Mouse (Mus musculus): ENCODE results near the gene Gm9918. TPM values are rescaled to one million over a fixed set of nuclear protein-coding genes. Genes with fewer than 3 reads are reported as not detected.
A peak's percentile ranks its signal among the peaks of the same experiment; 100 is the strongest.

Gene Gm9918
- polyA plus RNA-seq, 1 experiment from 2014 or later = 0.14 TPM

GRCm38 (mm10) chr15:102258581-102259253, 11.6 kb upstream of the Gm9918 start:
- Histone ChIP-seq H3K4me3 (replicated peaks) (0 out of 2 replicates have a peak overlapping the region, but pooled peaks have one; percentile 3), H3K9me3 (no peaks in the 10 kb centered on the region), H3K4me2 (replicated peaks) (0 out of 2 replicates have a peak overlapping the region, but pooled peaks have one; percentile 94), H3K36me3 (no peaks in the 10 kb centered on the region), H3K9ac (no peak overlapping the region), H3K4me1 (replicated peaks) (peaks cover 30% of the 10 kb centered on the region), H3K27me3 (replicated peaks) (0 out of 2 replicates have a peak, but pooled peaks cover 5% of the 10 kb centered on the region), H3K27ac (no peak overlapping the region)
- 38% methylated on average over 11 of the region's 11 CpGs for WGBS
- ATAC-seq = no peak

DNA sequence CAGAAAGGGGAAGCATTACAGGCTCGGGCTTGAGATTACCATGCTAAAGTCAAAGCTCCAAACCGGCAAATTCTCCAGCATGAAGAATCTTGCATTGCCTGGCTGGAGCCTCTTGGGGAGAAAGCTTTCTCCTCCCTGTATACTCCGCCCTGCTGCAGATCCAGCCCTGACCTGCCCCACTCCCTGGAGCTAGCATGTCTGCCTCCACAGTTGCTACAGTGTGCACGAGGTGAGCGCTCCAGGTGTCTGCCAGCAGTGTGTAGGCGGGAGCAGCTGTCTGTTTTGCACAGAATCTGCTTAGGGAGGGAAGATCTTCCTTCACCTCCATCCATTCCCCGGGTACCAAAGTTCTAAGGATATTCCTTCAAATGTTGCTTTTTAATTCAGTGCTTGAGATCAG, 7.8 kb upstream of the Gm9918 start:
- whole genome bisulfite sequencing = 51% methylated on average over 7 of the region's 7 CpGs
- Histone ChIP-seq H3K36me3 (no peaks in the 10 kb centered on the region), H3K4me1 (replicated peaks) (peaks cover 13% of the 10 kb centered on the region), H3K4me2 (replicated peaks) (no peak overlapping the region), H3K27ac (no peak overlapping the region), H3K9ac (no peak overlapping the region), H3K27me3 (replicated peaks) (0 out of 2 replicates have a peak, but pooled peaks cover 5% of the 10 kb centered on the region), H3K9me3 (no peaks in the 10 kb centered on the region), H3K4me3 (replicated peaks) (no peak overlapping the region)
- no peak for ATAC-seq

GRCm38 (mm10) chr15:102263037-102263436, 7.3 kb upstream of the Gm9918 start:
- Histone ChIP-seq H3K4me3 (replicated peaks) (no peak overlapping the region), H3K36me3 (no peaks in the 10 kb centered on the region), H3K27ac (no peak overlapping the region), H3K9ac (no peak overlapping the region), H3K4me2 (replicated peaks) (no peak overlapping the region), H3K27me3 (replicated peaks) (0 out of 2 replicates have a peak, but pooled peaks cover 5% of the 10 kb centered on the region), H3K9me3 (no peaks in the 10 kb centered on the region), H3K4me1 (replicated peaks) (peaks cover 9% of the 10 kb centered on the region)
- 86% methylated on average over 2 of the region's 2 CpGs for WGBS
- no peak for ATAC-seq

- no peak for ATAC-seq
- 85% methylated on average over 5 of the region's 5 CpGs for WGBS
- peaks cover 1% of the 10 kb centered on the region for H3K4me1 ChIP-seq (replicated peaks)
- H3K9me3 ChIP-seq = no peaks in the 10 kb centered on the region
- no peaks in the 10 kb centered on the region for H3K36me3 ChIP-seq
- peaks cover under 1% of the 10 kb centered on the region; the same call in 1 of the 2 replicates for H3K27me3 ChIP-seq (replicated peaks)
- H3K4me2 ChIP-seq (replicated peaks) = no peak overlapping the region
- no peak overlapping the region for H3K9ac ChIP-seq
- no peak overlapping the region for H3K4me3 ChIP-seq (replicated peaks)
- no peak overlapping the region for H3K27ac ChIP-seq
Measured at GRCm38 (mm10) chr15:102265548-102265947, 4.8 kb upstream of the Gm9918 start.

- 38% methylated on average over 3 of the region's 3 CpGs for WGBS
- Histone ChIP-seq H3K36me3 (no peaks in the 10 kb centered on the region), H3K27me3 (replicated peaks) (peaks cover 4% of the 10 kb centered on the region; the same call in 1 of the 2 replicates), H3K4me3 (replicated peaks) (no peak overlapping the region), H3K4me2 (replicated peaks) (no peak overlapping the region), H3K4me1 (replicated peaks) (peaks cover 5% of the 10 kb centered on the region), H3K9ac (no peak overlapping the region), H3K9me3 (no peaks in the 10 kb centered on the region), H3K27ac (no peak overlapping the region)
- ATAC-seq = no peak
Measured at GRCm38 (mm10) chr15:102271441-102271840, 1.1 kb downstream of the Gm9918 start.

- H3K27ac ChIP-seq = no peak overlapping the region
- WGBS = 72% methylated on average over 6 of the region's 6 CpGs
- H3K4me1 ChIP-seq (replicated peaks) = peaks cover 5% of the 10 kb centered on the region
- peaks cover 4% of the 10 kb centered on the region; the same call in 1 of the 2 replicates for H3K27me3 ChIP-seq (replicated peaks)
- H3K9me3 ChIP-seq = no peaks in the 10 kb centered on the region
- H3K9ac ChIP-seq = no peak overlapping the region
- H3K36me3 ChIP-seq = no peaks in the 10 kb centered on the region
- no peak overlapping the region for H3K4me3 ChIP-seq (replicated peaks)
- H3K4me2 ChIP-seq (replicated peaks) = no peak overlapping the region
- ATAC-seq = no peak
Measured at GRCm38 (mm10) chr15:102273982-102274716, 3.8 kb downstream of the Gm9918 start.

DNA sequence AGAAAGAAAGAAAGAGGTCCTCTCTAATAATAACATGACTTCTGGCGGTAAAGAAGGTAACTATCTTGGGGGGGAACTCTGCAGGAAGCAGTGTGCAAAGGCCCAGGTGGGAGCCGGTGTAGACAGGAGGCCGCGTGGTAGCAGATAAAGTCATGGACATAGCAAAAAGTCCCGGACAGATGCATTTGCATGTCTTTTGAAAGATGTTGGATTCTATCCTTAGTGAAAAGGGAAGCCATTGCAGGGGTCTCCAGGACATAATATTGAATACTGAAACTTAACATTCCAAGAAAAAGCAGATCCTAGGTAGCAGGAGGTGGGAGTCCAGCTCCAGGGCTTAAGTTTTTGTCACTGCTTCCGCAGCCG, 8.3 kb downstream of the Gm9918 start:
- Histone ChIP-seq H3K27ac (peak overlapping the region; percentile 94), H3K9ac (peak overlapping the region; percentile 89), H3K4me1 (replicated peaks) (peaks cover 10% of the 10 kb centered on the region), H3K36me3 (peaks cover 18% of the 10 kb centered on the region; the same call in 1 of the 2 replicates), H3K27me3 (replicated peaks) (no peaks in the 10 kb centered on the region), H3K9me3 (no peaks in the 10 kb centered on the region), H3K4me3 (replicated peaks) (peak overlapping the region; percentile 96), H3K4me2 (replicated peaks) (peak overlapping the region; percentile 81)
- WGBS = 36% methylated on average over 7 of the region's 7 CpGs
- no peak for ATAC-seq

GRCm38 (mm10) chr15:102279092-102279782, 8.9 kb downstream of the Gm9918 start, which contains the start of gene Mfsd5:
Mfsd5 (plus strand) TSS chr15:102279454.
- ATAC-seq = peak; percentile 98
- peak within 1 kb of the TSS; percentile 81 for H3K4me2 ChIP-seq (replicated peaks)
- H3K4me3 ChIP-seq (replicated peaks) = peak within 1 kb of the TSS; percentile 96
- peak within 1 kb of the TSS; percentile 94 for H3K27ac ChIP-seq
- H3K9me3 ChIP-seq = no peaks in the 10 kb centered on the region
- H3K9ac ChIP-seq = peak within 1 kb of the TSS; percentile 89
- H3K36me3 ChIP-seq = peaks cover 18% of the 10 kb centered on the region; the same call in 1 of the 2 replicates
- H3K27me3 ChIP-seq (replicated peaks) = no peaks in the 10 kb centered on the region
- peaks cover 10% of the 10 kb centered on the region for H3K4me1 ChIP-seq (replicated peaks)
- under 1% methylated on average over 62 of the region's 65 CpGs for WGBS

GRCm38 (mm10) chr15:102279783-102280520, 9.6 kb downstream of the Gm9918 start:
- H3K4me1 ChIP-seq (replicated peaks) = peaks cover 10% of the 10 kb centered on the region
- peak overlapping the region; percentile 81 for H3K4me2 ChIP-seq (replicated peaks)
- H3K4me3 ChIP-seq (replicated peaks) = peak overlapping the region; percentile 96
- H3K9ac ChIP-seq = peak overlapping the region; percentile 89
- H3K27me3 ChIP-seq (replicated peaks) = no peaks in the 10 kb centered on the region
- H3K27ac ChIP-seq = peak overlapping the region; percentile 94
- peaks cover 18% of the 10 kb centered on the region; the same call in 1 of the 2 replicates for H3K36me3 ChIP-seq
- ATAC-seq = peak; percentile 53
- no peaks in the 10 kb centered on the region for H3K9me3 ChIP-seq
- 28% methylated on average over 13 of the region's 13 CpGs for WGBS

- H3K9ac ChIP-seq = peak overlapping the region; percentile 89
Measured at GRCm38 (mm10) chr15:102280623-102281022, 10.3 kb downstream of the Gm9918 start.

GRCm38 (mm10) chr15:102282463-102283292, 12.3 kb downstream of the Gm9918 start:
- 72% methylated on average over 8 of the region's 8 CpGs for WGBS
- Histone ChIP-seq H3K36me3 (peaks cover 18% of the 10 kb centered on the region; the same call in 1 of the 2 replicates), H3K27ac (no peak overlapping the region), H3K27me3 (replicated peaks) (no peaks in the 10 kb centered on the region), H3K4me2 (replicated peaks) (no peak overlapping the region), H3K4me3 (replicated peaks) (no peak overlapping the region), H3K4me1 (replicated peaks) (peaks cover 10% of the 10 kb centered on the region), H3K9me3 (no peaks in the 10 kb centered on the region), H3K9ac (no peak overlapping the region)
- no peak for ATAC-seq

More at GRCm38 (mm10) chr15:102280623-102281022, 10.3 kb downstream of the Gm9918 start:
- ATAC-seq = no peak
- Histone ChIP-seq H3K36me3 (peaks cover 18% of the 10 kb centered on the region; the same call in 1 of the 2 replicates), H3K4me1 (replicated peaks) (peaks cover 10% of the 10 kb centered on the region), H3K9me3 (no peaks in the 10 kb centered on the region), H3K4me2 (replicated peaks) (peak overlapping the region; percentile 81), H3K27me3 (replicated peaks) (no peaks in the 10 kb centered on the region), H3K4me3 (replicated peaks) (peak overlapping the region; percentile 96), H3K27ac (no peak overlapping the region)
- 93% methylated on average over 19 of the region's 19 CpGs for WGBS
